Mouse (Mus musculus) forebrain, embryonic 15.5 days (tissue): ENCODE measurements around the gene Adsl. TPM values are rescaled to one million over a fixed set of nuclear protein-coding genes. Genes with fewer than 3 reads are reported as not detected.
"Not testable (repeated sequence)": the region's sequence is repeated elsewhere in the genome, so short reads cannot be mapped to it uniquely, and the experiment has no call there.

Experiments
- ATAC-seq: fragments of 200-750 bp; cut with Nextera tagmentation; replicated peaks from 2 replicates; pipeline ENCODE4 v1.8.0; 2017; ENCODE audit warnings: mild to moderate bottlenecking, moderate TSS enrichment, moderate library complexity
- H3K27ac ChIP-seq: fragments of 300-500 bp; sonication (generic); replicated peaks from 2 replicates; pipeline ENCODE4 v1.5.1; 2015; ENCODE audit warnings: mild to moderate bottlenecking, inconsistent platforms
- H3K27me3 ChIP-seq: fragments of 300-500 bp; sonication (generic); 2 replicates; pipeline ENCODE4 v1.6.1; 2015; ENCODE audit warnings: inconsistent platforms
- H3K36me3 ChIP-seq: fragments of 300-500 bp; sonication (generic); 2 replicates; pipeline ENCODE4 v1.6.1; 2015; ENCODE audit warnings: mild to moderate bottlenecking, inconsistent platforms
- H3K4me1 ChIP-seq: fragments of 300-500 bp; sonication (generic); 2 replicates; pipeline ENCODE4 v1.6.1; 2015; ENCODE audit warnings: inconsistent platforms
- H3K4me2 ChIP-seq: fragments of 300-500 bp; sonication (generic); replicated peaks from 2 replicates; pipeline ENCODE4 v1.6.1; 2015; ENCODE audit warnings: mild to moderate bottlenecking, inconsistent platforms
- H3K4me3 ChIP-seq: fragments of 300-500 bp; sonication (generic); 2 replicates; pipeline ENCODE4 v1.5.1; 2015; ENCODE audit warnings: mild to moderate bottlenecking, inconsistent platforms
- H3K9ac ChIP-seq: fragments of 300-500 bp; sonication (generic); replicated peaks from 2 replicates; pipeline ENCODE4 v1.6.1; 2015; ENCODE audit warnings: mild to moderate bottlenecking, inconsistent platforms
- H3K9me3 ChIP-seq: fragments of 300-500 bp; sonication (generic); 2 replicates; pipeline ENCODE4 v1.6.1; 2016; ENCODE audit warnings: inconsistent platforms
- WGBS: fragments of 180-500 bp; shearing (Covaris S2); methylation state at CpG from one replicate; pipeline ENCODE4 v1.1.7; 2015; ENCODE audit warnings: mixed read lengths; 5-methylcytosine and 5-hydroxymethylcytosine counted together
- polyA plus RNA-seq: library from polyadenylated mRNA; unstranded; fragments of >200 nt; fragmentation: Nextera tagmentation; extraction: Ambion mirVana; gene quantifications from 2 replicates; pipeline ENCODE4 v1.2.1, GENCODE M21; 2015

Gene Adsl
- polyA plus RNA-seq = 99.2 and 100 TPM in 2 replicates

GRCm38 (mm10) chr15:80948145-80949135 lies at the start of gene Adsl:
Gene Adsl, plus strand, starts transcription at chr15:80948490.
- peak within 1 kb of the TSS; percentile 81 for H3K27ac ChIP-seq
- WGBS = under 1% methylated on average over 63 of the region's 63 CpGs
- H3K9ac ChIP-seq = peak within 1 kb of the TSS; percentile 67
- peak within 1 kb of the TSS; percentile 71 for H3K4me3 ChIP-seq
- peaks cover 12% of the 10 kb centered on the region for H3K36me3 ChIP-seq
- ATAC-seq = peak; percentile 96
- no peaks in the 10 kb centered on the region for H3K9me3 ChIP-seq
- no peaks in the 10 kb centered on the region for H3K27me3 ChIP-seq
- H3K4me1 ChIP-seq = peaks cover 18% of the 10 kb centered on the region
- peak within 1 kb of the TSS; percentile 64 for H3K4me2 ChIP-seq

GRCm38 (mm10) chr15:80899806-80900205 lies 48.5 kb upstream of the Adsl start:
- H3K36me3 ChIP-seq = peaks cover 81% of the 10 kb centered on the region

DNA sequence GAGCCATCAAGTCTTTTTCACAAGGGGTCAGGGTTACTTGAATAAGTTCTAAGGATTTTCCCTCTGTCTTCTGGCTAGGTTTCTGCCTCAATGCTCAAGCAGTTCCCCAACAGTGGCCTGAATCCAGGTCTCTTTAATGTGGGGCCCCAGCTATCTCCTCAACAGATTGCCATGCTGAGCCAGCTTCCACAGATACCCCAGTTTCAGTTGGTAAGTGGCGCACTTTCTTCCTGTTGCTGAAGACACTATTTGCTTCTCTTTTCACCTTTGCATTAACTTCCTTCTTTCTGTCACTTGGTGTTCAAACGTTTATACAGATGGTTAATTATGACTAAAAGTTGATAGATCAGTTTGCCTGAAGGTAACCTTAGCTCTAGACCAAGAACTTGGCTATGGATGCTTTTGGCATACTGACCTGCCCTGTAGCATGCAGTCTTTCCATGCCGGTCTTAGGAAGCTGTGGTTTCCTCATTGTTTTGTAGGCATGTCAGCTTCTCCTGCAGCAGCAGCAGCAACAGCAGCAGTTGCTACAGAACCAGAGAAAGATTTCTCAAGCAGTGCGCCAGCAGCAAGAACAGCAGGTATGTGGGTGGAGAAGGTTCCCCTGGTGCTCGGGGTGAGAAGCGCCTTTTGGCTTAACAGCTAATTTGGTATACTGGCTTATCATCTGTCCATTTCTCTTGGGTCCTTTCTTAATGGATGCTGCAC lies 46.3 kb upstream of the Adsl start:
- 93% methylated on average over 6 of the region's 6 CpGs for WGBS
- H3K4me3 ChIP-seq = no peak overlapping the region
- no peak overlapping the region for H3K4me2 ChIP-seq
- H3K9me3 ChIP-seq = no peaks in the 10 kb centered on the region
- no peak overlapping the region for H3K9ac ChIP-seq
- no peak overlapping the region for H3K27ac ChIP-seq
- H3K4me1 ChIP-seq = no peaks in the 10 kb centered on the region
- no peak for ATAC-seq
- peaks cover 79% of the 10 kb centered on the region for H3K36me3 ChIP-seq
- no peaks in the 10 kb centered on the region for H3K27me3 ChIP-seq

More at GRCm38 (mm10) chr15:80899806-80900205, 48.5 kb upstream of the Adsl start:
- 72% methylated on average over 2 of the region's 2 CpGs for WGBS
- H3K4me2 ChIP-seq = no peak overlapping the region
- no peak overlapping the region for H3K9ac ChIP-seq
- H3K9me3 ChIP-seq = no peaks in the 10 kb centered on the region
- H3K4me3 ChIP-seq = no peak overlapping the region
- H3K27ac ChIP-seq = no peak overlapping the region
- ATAC-seq = no peak
- no peaks in the 10 kb centered on the region for H3K4me1 ChIP-seq
- H3K27me3 ChIP-seq = no peaks in the 10 kb centered on the region

- not testable (repeated sequence) for H3K27me3 ChIP-seq, H3K4me3 ChIP-seq, H3K27ac ChIP-seq, H3K4me2 ChIP-seq, ATAC-seq, H3K9ac ChIP-seq, H3K9me3 ChIP-seq, H3K4me1 ChIP-seq
- peaks cover 69% of the 10 kb centered on the region for H3K36me3 ChIP-seq
- WGBS = 94% methylated on average over 6 of the region's 6 CpGs
Observed at GRCm38 (mm10) chr15:80904776-80905175, 43.5 kb upstream of the Adsl start.

GRCm38 (mm10) chr15:80910183-80910582 lies 38.1 kb upstream of the Adsl start:
- WGBS = 98% methylated on average over 3 of the region's 3 CpGs
- H3K4me2 ChIP-seq = no peak overlapping the region
- H3K4me1 ChIP-seq = no peaks in the 10 kb centered on the region
- peaks cover 50% of the 10 kb centered on the region for H3K36me3 ChIP-seq
- H3K9ac ChIP-seq = no peak overlapping the region
- H3K9me3 ChIP-seq = no peaks in the 10 kb centered on the region
- no peak overlapping the region for H3K27ac ChIP-seq
- ATAC-seq = no peak
- H3K27me3 ChIP-seq = no peaks in the 10 kb centered on the region
- no peak overlapping the region for H3K4me3 ChIP-seq

DNA sequence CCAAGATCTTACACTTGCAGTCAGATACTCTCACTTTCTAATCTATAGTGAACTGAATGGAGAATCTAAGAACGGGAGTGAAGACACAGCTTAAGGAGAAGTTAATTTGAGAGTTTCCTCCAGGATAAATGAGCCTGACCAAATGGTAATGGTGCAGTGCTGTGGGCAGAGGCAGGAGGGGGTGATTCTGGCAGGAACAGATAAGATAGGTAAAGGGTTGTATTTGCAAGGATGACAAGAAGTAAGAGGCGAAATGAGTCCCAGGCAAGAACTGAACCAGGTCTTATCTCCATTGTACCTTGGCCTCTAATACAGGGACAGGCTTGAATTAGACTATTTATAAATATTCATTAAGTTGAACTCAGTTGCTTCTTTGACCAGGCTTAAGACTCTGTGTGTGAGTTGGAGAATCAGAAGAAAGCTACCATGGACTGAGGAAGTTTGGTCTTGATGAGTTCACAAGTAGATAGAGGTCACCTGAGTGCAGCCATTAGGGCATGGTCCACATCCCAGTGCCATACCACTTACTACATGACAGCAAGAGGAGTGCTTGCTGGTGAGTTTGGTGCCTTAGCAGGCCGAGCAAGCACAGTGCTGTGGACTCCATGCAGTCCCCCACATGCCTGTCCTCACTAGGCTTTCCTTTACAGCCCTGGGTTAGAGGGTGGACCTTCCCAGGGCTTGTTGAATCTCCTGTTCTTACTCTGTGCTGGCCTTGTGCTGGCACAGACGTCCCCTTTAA lies 37.3 kb upstream of the Adsl start:
- Histone ChIP-seq H3K9ac (no peak overlapping the region), H3K4me2 (no peak overlapping the region), H3K27ac (no peak overlapping the region), H3K4me1 (no peaks in the 10 kb centered on the region), H3K9me3 (no peaks in the 10 kb centered on the region), H3K4me3 (no peak overlapping the region), H3K27me3 (no peaks in the 10 kb centered on the region), H3K36me3 (peaks cover 50% of the 10 kb centered on the region)
- 93% methylated on average over 4 of the region's 4 CpGs for WGBS
- ATAC-seq = no peak

DNA sequence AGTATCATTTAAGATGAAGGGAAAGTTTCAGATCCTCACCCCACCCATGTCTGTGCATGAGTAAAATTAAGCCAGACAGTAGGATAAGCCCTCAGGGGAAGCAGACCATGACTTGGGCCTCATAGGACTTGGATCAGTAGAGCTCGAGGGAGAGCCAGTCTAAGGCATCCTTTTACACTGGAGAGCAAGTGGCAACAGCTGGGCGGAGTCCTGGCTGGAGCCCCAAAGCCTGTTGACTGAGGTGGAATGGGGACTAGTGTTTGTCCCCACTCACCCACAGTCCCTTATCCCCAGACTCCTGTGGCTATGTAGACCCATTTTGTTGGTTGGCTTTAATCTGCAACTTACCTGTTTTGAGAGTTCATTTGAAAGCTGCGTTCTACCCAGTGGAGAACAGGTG lies 36.1 kb upstream of the Adsl start:
- no peak overlapping the region for H3K9ac ChIP-seq
- H3K36me3 ChIP-seq = peaks cover 46% of the 10 kb centered on the region
- no peak overlapping the region for H3K4me3 ChIP-seq
- WGBS = 86% methylated on average over 3 of the region's 3 CpGs
- no peaks in the 10 kb centered on the region for H3K9me3 ChIP-seq
- H3K27me3 ChIP-seq = no peaks in the 10 kb centered on the region
- no peak for ATAC-seq
- no peak overlapping the region for H3K27ac ChIP-seq
- no peak overlapping the region for H3K4me2 ChIP-seq
- H3K4me1 ChIP-seq = no peaks in the 10 kb centered on the region

GRCm38 (mm10) chr15:80913803-80914202 lies 34.5 kb upstream of the Adsl start:
- Histone ChIP-seq H3K9ac (no peak overlapping the region), H3K4me2 (no peak overlapping the region), H3K36me3 (peaks cover 48% of the 10 kb centered on the region), H3K27ac (no peak overlapping the region), H3K9me3 (no peaks in the 10 kb centered on the region), H3K4me3 (no peak overlapping the region), H3K4me1 (no peaks in the 10 kb centered on the region), H3K27me3 (no peaks in the 10 kb centered on the region)
- WGBS = 80% methylated on average over 1 of the region's 1 CpGs
- no peak for ATAC-seq

DNA sequence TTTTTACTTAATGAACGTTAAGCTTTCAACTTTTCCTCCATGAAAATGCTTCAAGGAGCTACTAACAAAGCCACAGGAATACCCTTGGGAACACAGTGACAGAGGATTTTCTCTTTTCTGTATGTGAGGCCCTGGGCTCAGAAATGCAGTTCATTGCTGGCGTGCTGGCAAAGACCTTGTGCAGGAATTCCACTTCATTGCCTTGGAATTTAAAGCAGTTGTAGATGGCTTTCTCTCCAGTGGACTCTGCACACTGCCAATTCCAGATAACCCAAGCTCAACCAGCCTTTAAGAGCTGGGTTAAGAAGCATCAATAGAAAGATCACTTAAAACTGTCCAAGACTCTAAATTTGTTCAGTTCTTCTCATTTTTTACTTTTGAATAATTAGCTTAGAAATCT lies 32.4 kb upstream of the Adsl start:
- no peak for ATAC-seq
- peaks cover 66% of the 10 kb centered on the region for H3K36me3 ChIP-seq
- H3K4me2 ChIP-seq = no peak overlapping the region
- no peaks in the 10 kb centered on the region for H3K4me1 ChIP-seq
- no peaks in the 10 kb centered on the region for H3K27me3 ChIP-seq
- H3K4me3 ChIP-seq = no peak overlapping the region
- H3K9ac ChIP-seq = no peak overlapping the region
- no peak overlapping the region for H3K27ac ChIP-seq
- no peaks in the 10 kb centered on the region for H3K9me3 ChIP-seq
- WGBS = 73% methylated on average over 2 of the region's 2 CpGs

GRCm38 (mm10) chr15:80916621-80917020 lies 31.7 kb upstream of the Adsl start:
- Histone ChIP-seq H3K27me3 (no peaks in the 10 kb centered on the region), H3K9ac (no peak overlapping the region), H3K36me3 (peaks cover 71% of the 10 kb centered on the region), H3K4me2 (no peak overlapping the region), H3K4me1 (no peaks in the 10 kb centered on the region), H3K9me3 (no peaks in the 10 kb centered on the region), H3K27ac (no peak overlapping the region), H3K4me3 (no peak overlapping the region)
- ATAC-seq = no peak
- WGBS = 84% methylated on average over 7 of the region's 7 CpGs

GRCm38 (mm10) chr15:80920346-80920745 lies 27.9 kb upstream of the Adsl start:
- Histone ChIP-seq H3K4me2 (no peak overlapping the region), H3K4me1 (no peaks in the 10 kb centered on the region), H3K27ac (no peak overlapping the region), H3K9ac (no peak overlapping the region), H3K27me3 (no peaks in the 10 kb centered on the region), H3K36me3 (peaks cover 71% of the 10 kb centered on the region), H3K9me3 (no peaks in the 10 kb centered on the region), H3K4me3 (no peak overlapping the region)
- no peak for ATAC-seq
- 98% methylated on average over 3 of the region's 3 CpGs for WGBS

GRCm38 (mm10) chr15:80921781-80922180 lies 26.5 kb upstream of the Adsl start:
- no peak overlapping the region for H3K27ac ChIP-seq
- no peaks in the 10 kb centered on the region for H3K27me3 ChIP-seq
- 84% methylated on average over 4 of the region's 4 CpGs for WGBS
- no peaks in the 10 kb centered on the region for H3K4me1 ChIP-seq
- no peak overlapping the region for H3K4me2 ChIP-seq
- H3K4me3 ChIP-seq = no peak overlapping the region
- H3K9me3 ChIP-seq = no peaks in the 10 kb centered on the region
- ATAC-seq = no peak
- no peak overlapping the region for H3K9ac ChIP-seq
- peaks cover 73% of the 10 kb centered on the region for H3K36me3 ChIP-seq
